Mouse (Mus musculus) stomach, postnatal 0 days (tissue): ENCODE results near the gene Zfp790.

Experiments used
- CTCF ChIP-seq: IDR thresholded peaks from 2 replicates; pipeline ENCODE4 v1.5.1; 2016; ENCODE audit warnings: antibody characterized with exemption, low read depth, mild to moderate bottlenecking, moderate library complexity
- EP300 ChIP-seq: optimal IDR thresholded peaks from 2 replicates; pipeline ENCODE3; 2016; ENCODE audit warnings: antibody characterized with exemption

GRCm38 (mm10) chr7:29785023-29785422 lies 30.9 kb upstream of the Zfp790 start:
- TF ChIP-seq CTCF (no peak), EP300 (no peak)
